Comparison of ENCODE assay signal across 8 mouse cellular contexts in the genomic region with DNA sequence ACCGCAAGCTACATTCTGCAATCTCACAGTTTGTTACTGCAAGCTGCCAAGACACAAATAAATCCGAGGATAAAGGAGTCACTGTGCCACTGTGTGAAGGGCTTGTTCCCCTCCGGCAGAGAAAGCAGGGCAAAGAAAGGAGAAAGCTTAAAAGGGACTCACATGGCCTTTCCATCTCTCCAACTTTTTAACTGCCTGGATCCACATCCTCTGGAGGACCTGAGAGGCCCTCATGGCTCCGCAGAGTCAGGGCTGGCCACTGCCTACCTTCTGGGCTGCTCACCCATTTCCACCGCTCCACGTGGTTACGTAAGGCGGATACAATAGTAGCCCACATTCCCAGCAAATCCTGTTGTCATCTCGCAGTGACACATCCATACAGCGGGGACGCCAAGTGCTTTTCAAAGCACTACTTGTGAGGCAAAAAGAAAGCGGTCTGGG.
DNase-seq lines count a peak whose midpoint lies in the region; ATAC-seq lines count a peak whose summit lies in the region.

No protein-coding gene starts in this region.

- H3K27me3 ChIP-seq in hindbrain, embryonic 14.5 days (ENCODE audit: control insufficient read depth, insufficient read depth, low read length): no peaks in the 10 kb centered on the region

- H3K4me3 ChIP-seq in hindbrain, embryonic 14.5 days (replicated peaks; ENCODE audit: low read length): no peak overlapping the region

- H3K9ac ChIP-seq in hindbrain, embryonic 14.5 days: no peak overlapping the region

- H3K4me1 ChIP-seq in hindbrain, embryonic 14.5 days (replicated peaks; ENCODE audit: control insufficient read depth, insufficient read depth, low read length): no peaks in the 10 kb centered on the region

- H3K4me2 ChIP-seq in hindbrain, embryonic 14.5 days (replicated peaks): peak overlapping the region; percentile 11; the same call in 1 of the 2 replicates

- peak overlapping the region; percentile 76 for H3K27ac ChIP-seq in hindbrain, embryonic 14.5 days

- H3K36me3 ChIP-seq in hindbrain, embryonic 14.5 days (replicated peaks; ENCODE audit: control insufficient read depth, insufficient read depth): no peaks in the 10 kb centered on the region

- WGBS in hindbrain, embryonic 14.5 days: 68% methylated on average over 12 of the region's 12 CpGs

- H3K9me3 ChIP-seq in hindbrain, embryonic 14.5 days (ENCODE audit: control insufficient read depth, low read length): no peaks in the 10 kb centered on the region

- intact Hi-C loops in left cerebral cortex, postnatal 36 days (cut with DNase I): no loop called here

- peak; percentile 43; the same call in 1 of the 2 replicates for ATAC-seq in hindbrain, embryonic 14.5 days (ENCODE audit: low FRiP score)
- no peak for ATAC-seq in megakaryocyte, adult 5-6 weeks (ENCODE audit: poor library complexity, severe bottlenecking)

- DNase-seq in cerebellum, adult 9-10 months: peak; percentile 23
- DNase-seq in cerebellum, adult 11 months: no peak
- no peak for DNase-seq in hindbrain, embryonic 14.5 days (ENCODE audit: low spot score)
- peak; percentile 56 to 67 for DNase-seq in left cerebral cortex, postnatal 36 days (ENCODE audit: low spot score in 2 of 2)
- DNase-seq in right cerebral cortex, postnatal 4 days: peak; percentile 24
- no peak for DNase-seq in kidney, postnatal 10 days
- DNase-seq in kidney, postnatal 25 days: no peak

Comparison
In these comparisons a context has a peak if more than half of its experiments do, and no peak if none do; other contexts are left out.
1. DNase-seq: peak in cerebellum, adult 9-10 months (single experiment), left cerebral cortex, postnatal 36 days (2 of 2) and right cerebral cortex, postnatal 4 days (single experiment); none in cerebellum, adult 11 months (single experiment), hindbrain, embryonic 14.5 days (single experiment), kidney, postnatal 10 days (single experiment) and kidney, postnatal 25 days (0 of 2).